In genomic region chr3:90256731-90257530, GRCm38 (mm10) we compare ENCODE assay signal across 19 mouse cellular contexts. TPM values are rescaled to one million over a fixed set of nuclear protein-coding genes. Genes with fewer than 3 reads are reported as not detected.
DNase-seq lines count a peak whose midpoint lies in the region; ATAC-seq and TF ChIP-seq lines count a peak whose summit lies in the region.
"Had no signal": no experiment of that assay in that cellular context is flagged by ENCODE, and none has a peak within 500 bp of the region (broad histone marks: within the 10 kb centered on the region; RNA-seq: fewer than 3 reads in every experiment).

No protein-coding gene starts in this region.

- H3K9me3 ChIP-seq in forebrain, embryonic 13.5 days (replicated peaks): no peaks in the 10 kb centered on the region
- H3K9me3 ChIP-seq in forebrain, postnatal 0 days (ENCODE audit: low read length): no peaks in the 10 kb centered on the region
- H3K9me3 ChIP-seq in midbrain, embryonic 11.5 days (ENCODE audit: control insufficient read depth, low read length): no peaks in the 10 kb centered on the region
- no peaks in the 10 kb centered on the region for H3K9me3 ChIP-seq in midbrain, embryonic 16.5 days (replicated peaks; ENCODE audit: control insufficient read depth, low read length, poor library complexity, severe bottlenecking)
- H3K9me3 ChIP-seq: heart, embryonic 12.5 days; intestine, embryonic 15.5 days; limb, embryonic 10.5 days; liver, embryonic 15.5 days had no signal

- H3K4me3 ChIP-seq in forebrain, embryonic 13.5 days: no peak overlapping the region
- H3K4me3 ChIP-seq in forebrain, postnatal 0 days (ENCODE audit: low read depth, low read length): no peak overlapping the region
- no peak overlapping the region for H3K4me3 ChIP-seq in midbrain, embryonic 11.5 days (ENCODE audit: low read depth, low read length)
- no peak overlapping the region for H3K4me3 ChIP-seq in midbrain, embryonic 16.5 days (ENCODE audit: low read depth, low read length)
- H3K4me3 ChIP-seq: heart, embryonic 12.5 days; intestine, embryonic 15.5 days; liver, embryonic 15.5 days had no signal

- ATAC-seq in forebrain, embryonic 13.5 days: no peak
- no peak for ATAC-seq in forebrain, postnatal 0 days
- ATAC-seq in midbrain, embryonic 11.5 days (ENCODE audit: low FRiP score): no peak
- no peak for ATAC-seq in midbrain, embryonic 16.5 days
- no peak for ATAC-seq in megakaryocyte-erythroid progenitor cell, adult 5-6 weeks (replicated peaks; ENCODE audit: low FRiP score, low TSS enrichment, poor library complexity, severe bottlenecking)
- ATAC-seq: forebrain, embryonic 16.5 days; intestine, embryonic 15.5 days had no signal

- WGBS in forebrain, embryonic 13.5 days: 91% methylated on average over 19 of the region's 19 CpGs
- 91% methylated on average over 19 of the region's 19 CpGs for WGBS in forebrain, postnatal 0 days
- WGBS in midbrain, embryonic 11.5 days: 93% methylated on average over 19 of the region's 19 CpGs
- 94% methylated on average over 19 of the region's 19 CpGs for WGBS in midbrain, embryonic 16.5 days

- H3K36me3 ChIP-seq in forebrain, embryonic 13.5 days (ENCODE audit: poor library complexity, severe bottlenecking): peaks cover 50% of the 10 kb centered on the region
- peaks cover 43% of the 10 kb centered on the region for H3K36me3 ChIP-seq in forebrain, postnatal 0 days (ENCODE audit: insufficient read depth)
- peaks cover 23% of the 10 kb centered on the region for H3K36me3 ChIP-seq in midbrain, embryonic 11.5 days (ENCODE audit: control insufficient read depth, insufficient read depth, low read length)
- H3K36me3 ChIP-seq in midbrain, embryonic 16.5 days (ENCODE audit: control insufficient read depth, insufficient read depth, low read length): peaks cover 30% of the 10 kb centered on the region

- H3K4me2 ChIP-seq in forebrain, embryonic 13.5 days: no peak overlapping the region
- no peak overlapping the region for H3K4me2 ChIP-seq in forebrain, postnatal 0 days (ENCODE audit: low read depth)
- no peak overlapping the region for H3K4me2 ChIP-seq in midbrain, embryonic 11.5 days
- no peak overlapping the region for H3K4me2 ChIP-seq in midbrain, embryonic 16.5 days (ENCODE audit: low read length)
- H3K4me2 ChIP-seq: heart, embryonic 12.5 days; liver, embryonic 15.5 days had no signal

- H3K4me1 ChIP-seq in forebrain, embryonic 13.5 days: peaks cover 17% of the 10 kb centered on the region
- H3K4me1 ChIP-seq in forebrain, postnatal 0 days (ENCODE audit: insufficient read depth): peaks cover 9% of the 10 kb centered on the region; the same call in 1 of the 2 replicates
- peaks cover 8% of the 10 kb centered on the region for H3K4me1 ChIP-seq in midbrain, embryonic 11.5 days (ENCODE audit: control insufficient read depth, insufficient read depth, low read length)
- H3K4me1 ChIP-seq in midbrain, embryonic 16.5 days (ENCODE audit: control insufficient read depth, insufficient read depth, low read length): peaks cover 16% of the 10 kb centered on the region

- H3K9ac ChIP-seq in forebrain, embryonic 13.5 days: 0 out of 2 replicates have a peak overlapping the region, but pooled peaks have one; percentile 8
- H3K9ac ChIP-seq in forebrain, postnatal 0 days: no peak overlapping the region
- no peak overlapping the region for H3K9ac ChIP-seq in midbrain, embryonic 11.5 days (ENCODE audit: low read length)
- H3K9ac ChIP-seq in midbrain, embryonic 16.5 days (ENCODE audit: low read depth, low read length): no peak overlapping the region
- H3K9ac ChIP-seq: heart, embryonic 12.5 days; intestine, embryonic 15.5 days; liver, embryonic 15.5 days had no signal

- no peak for TF ChIP-seq CTCF in forebrain, postnatal 0 days (IDR thresholded peaks at IDR 0.05; ENCODE audit: low read depth)

- H3K27ac ChIP-seq in forebrain, embryonic 13.5 days: no peak overlapping the region
- H3K27ac ChIP-seq in forebrain, postnatal 0 days (ENCODE audit: low read depth, low read length): no peak overlapping the region
- no peak overlapping the region for H3K27ac ChIP-seq in midbrain, embryonic 11.5 days (ENCODE audit: low read depth, low read length)
- H3K27ac ChIP-seq in midbrain, embryonic 16.5 days (ENCODE audit: low read length): no peak overlapping the region
- H3K27ac ChIP-seq: intestine, embryonic 15.5 days; limb, embryonic 10.5 days; liver, embryonic 15.5 days had no signal

- DNase-seq in forebrain, postnatal 0 days: no peak
- peak; percentile 12 for DNase-seq in midbrain, embryonic 11.5 days (ENCODE audit: low spot score, missing footprints)
- peak; percentile 98 for DNase-seq in cerebellum, postnatal 10 days
- DNase-seq in testis, postnatal 10 days (ENCODE audit: low spot score): no peak
- DNase-seq: B cell, adult 2 months; gastrocnemius, postnatal 14 days; layer of hippocampus, adult 9-11 months; lung, postnatal 36 days; midbrain, embryonic 14.5 days; thymus, postnatal 25 days had no signal

- no peaks in the 10 kb centered on the region for H3K27me3 ChIP-seq in forebrain, embryonic 13.5 days
- no peaks in the 10 kb centered on the region for H3K27me3 ChIP-seq in forebrain, postnatal 0 days (ENCODE audit: insufficient read depth, low read length)
- H3K27me3 ChIP-seq in midbrain, embryonic 11.5 days (ENCODE audit: control insufficient read depth, insufficient read depth, low read length): no peaks in the 10 kb centered on the region
- H3K27me3 ChIP-seq in midbrain, embryonic 16.5 days (ENCODE audit: control insufficient read depth, insufficient read depth, low read depth, low read length): no peaks in the 10 kb centered on the region
- H3K27me3 ChIP-seq: heart, embryonic 12.5 days; intestine, embryonic 15.5 days; liver, embryonic 15.5 days had no signal

RNA-seq across cellular contexts. Expression of gene Crtc2, which starts 3.0 kb away (rescaled TPM):
- polyA plus RNA-seq in forebrain, embryonic 13.5 days (2015; fragmentation: Nextera tagmentation; extraction: Ambion mirVana): 17.2 and 21.5 TPM in 2 replicates
- total RNA-seq in forebrain, postnatal 0 days (2014; rRNA removed): 13.9 and 17.2 TPM in 2 replicates
- polyA plus RNA-seq in forebrain, postnatal 0 days (2015; fragmentation: Nextera tagmentation; extraction: Ambion mirVana): 12.9 and 14.7 TPM in 2 replicates
- polyA plus RNA-seq in midbrain, embryonic 11.5 days (2014; fragmentation: Nextera tagmentation; extraction: Ambion mirVana): 8.0 and 9.0 TPM in 2 replicates
- 21.5 and 24.6 TPM in 2 replicates for polyA plus RNA-seq in midbrain, embryonic 16.5 days (2015; fragmentation: Nextera tagmentation; extraction: Ambion mirVana)
- 33.0 and 45.4 TPM in 2 replicates for total RNA-seq in megakaryocyte-erythroid progenitor cell, adult 5-6 weeks (2014; fragmentation: Nextera tagmentation)
- total RNA-seq in megakaryocyte-erythroid progenitor cell, adult 5-6 weeks (2017): 5.6 and 10.8 TPM in 2 replicates

RNA-seq across cellular contexts. Expression of gene Dennd4b, which starts 8.1 kb away (rescaled TPM):
- 3.1 and 4.5 TPM in 2 replicates for polyA plus RNA-seq in forebrain, embryonic 13.5 days (2015; fragmentation: Nextera tagmentation; extraction: Ambion mirVana)
- 20.1 and 29.8 TPM in 2 replicates for total RNA-seq in forebrain, postnatal 0 days (2014; rRNA removed)
- polyA plus RNA-seq in forebrain, postnatal 0 days (2015; fragmentation: Nextera tagmentation; extraction: Ambion mirVana): 4.4 and 5.1 TPM in 2 replicates
- polyA plus RNA-seq in midbrain, embryonic 11.5 days (2014; fragmentation: Nextera tagmentation; extraction: Ambion mirVana): 3.8 and 4.0 TPM in 2 replicates
- polyA plus RNA-seq in midbrain, embryonic 16.5 days (2015; fragmentation: Nextera tagmentation; extraction: Ambion mirVana): 7.8 and 8.5 TPM in 2 replicates
- total RNA-seq in megakaryocyte-erythroid progenitor cell, adult 5-6 weeks (2014; fragmentation: Nextera tagmentation): 32.4 and 33.3 TPM in 2 replicates
- 7.0 and 21.5 TPM in 2 replicates for total RNA-seq in megakaryocyte-erythroid progenitor cell, adult 5-6 weeks (2017)

RNA-seq across cellular contexts. Expression of gene Slc39a1, which starts 9.0 kb away (rescaled TPM):
- polyA plus RNA-seq in forebrain, embryonic 13.5 days (2015; fragmentation: Nextera tagmentation; extraction: Ambion mirVana): 55.0 and 55.3 TPM in 2 replicates
- total RNA-seq in forebrain, postnatal 0 days (2014; rRNA removed): 68.1 and 72.0 TPM in 2 replicates
- 50.0 and 51.6 TPM in 2 replicates for polyA plus RNA-seq in forebrain, postnatal 0 days (2015; fragmentation: Nextera tagmentation; extraction: Ambion mirVana)
- polyA plus RNA-seq in midbrain, embryonic 11.5 days (2014; fragmentation: Nextera tagmentation; extraction: Ambion mirVana): 58.7 and 59.4 TPM in 2 replicates
- polyA plus RNA-seq in midbrain, embryonic 16.5 days (2015; fragmentation: Nextera tagmentation; extraction: Ambion mirVana): 43.0 and 46.8 TPM in 2 replicates
- 21.9 and 23.2 TPM in 2 replicates for total RNA-seq in megakaryocyte-erythroid progenitor cell, adult 5-6 weeks (2014; fragmentation: Nextera tagmentation)
- total RNA-seq in megakaryocyte-erythroid progenitor cell, adult 5-6 weeks (2017): 27.2 and 36.8 TPM in 2 replicates

RNA-seq across cellular contexts. Expression of gene Creb3l4, which starts 13.6 kb away (rescaled TPM):
- 5.2 and 5.8 TPM in 2 replicates for polyA plus RNA-seq in forebrain, embryonic 13.5 days (2015; fragmentation: Nextera tagmentation; extraction: Ambion mirVana)
- 1.4 and 2.7 TPM in 2 replicates for total RNA-seq in forebrain, postnatal 0 days (2014; rRNA removed)
- 0.91 and 1.0 TPM in 2 replicates for polyA plus RNA-seq in forebrain, postnatal 0 days (2015; fragmentation: Nextera tagmentation; extraction: Ambion mirVana)
- 3.2 and 4.3 TPM in 2 replicates for polyA plus RNA-seq in midbrain, embryonic 11.5 days (2014; fragmentation: Nextera tagmentation; extraction: Ambion mirVana)
- polyA plus RNA-seq in midbrain, embryonic 16.5 days (2015; fragmentation: Nextera tagmentation; extraction: Ambion mirVana): 1.1 and 2.2 TPM in 2 replicates
- total RNA-seq in megakaryocyte-erythroid progenitor cell, adult 5-6 weeks (2014; fragmentation: Nextera tagmentation): not detected in 2 replicates
- not detected in 2 replicates for total RNA-seq in megakaryocyte-erythroid progenitor cell, adult 5-6 weeks (2017)
- total RNA-seq: hematopoietic stem cell, adult 5-6 weeks had no signal

RNA-seq across cellular contexts. Expression of gene Jtb, which starts 25.5 kb away (rescaled TPM):
- 102 and 111 TPM in 2 replicates for polyA plus RNA-seq in forebrain, embryonic 13.5 days (2015; fragmentation: Nextera tagmentation; extraction: Ambion mirVana)
- 70.1 and 75.7 TPM in 2 replicates for total RNA-seq in forebrain, postnatal 0 days (2014; rRNA removed)
- 131 and 139 TPM in 2 replicates for polyA plus RNA-seq in forebrain, postnatal 0 days (2015; fragmentation: Nextera tagmentation; extraction: Ambion mirVana)
- polyA plus RNA-seq in midbrain, embryonic 11.5 days (2014; fragmentation: Nextera tagmentation; extraction: Ambion mirVana): 110 and 112 TPM in 2 replicates
- 87.6 and 100 TPM in 2 replicates for polyA plus RNA-seq in midbrain, embryonic 16.5 days (2015; fragmentation: Nextera tagmentation; extraction: Ambion mirVana)
- 72.0 and 95.1 TPM in 2 replicates for total RNA-seq in megakaryocyte-erythroid progenitor cell, adult 5-6 weeks (2014; fragmentation: Nextera tagmentation)
- total RNA-seq in megakaryocyte-erythroid progenitor cell, adult 5-6 weeks (2017): 38.3 and 48.5 TPM in 2 replicates

Comparison
In these comparisons a context has a peak if more than half of its experiments do, and no peak if none do; other contexts are left out.
1. DNase-seq: peak in midbrain, embryonic 11.5 days (single experiment) and cerebellum, postnatal 10 days (2 of 2); none in forebrain, postnatal 0 days (single experiment) and testis, postnatal 10 days (single experiment).